Mouse (Mus musculus) induced T-regulatory cell, adult 2 months (primary cell): ENCODE measurements at regions not wholly inside any gene's neighbourhood (a gene's known extent, or its start where the extent isn't known, plus 50 kb on each side); places are given as distances from the start of the nearest gene placed in this dataset.

Source experiments
- DNase-seq: peaks from one replicate; pipeline ENCODE4 v3.0.0-alpha.2; 2012; ENCODE audit warnings: low read depth

- no peak for DNase-seq
Observed at GRCm38 (mm10) chr14:58967163-58967562, 175.5 kb downstream of the 1700129C05Rik start.

GRCm38 (mm10) chr14:58944958-58945357, 197.7 kb downstream of the 1700129C05Rik start:
- no peak for DNase-seq

DNA sequence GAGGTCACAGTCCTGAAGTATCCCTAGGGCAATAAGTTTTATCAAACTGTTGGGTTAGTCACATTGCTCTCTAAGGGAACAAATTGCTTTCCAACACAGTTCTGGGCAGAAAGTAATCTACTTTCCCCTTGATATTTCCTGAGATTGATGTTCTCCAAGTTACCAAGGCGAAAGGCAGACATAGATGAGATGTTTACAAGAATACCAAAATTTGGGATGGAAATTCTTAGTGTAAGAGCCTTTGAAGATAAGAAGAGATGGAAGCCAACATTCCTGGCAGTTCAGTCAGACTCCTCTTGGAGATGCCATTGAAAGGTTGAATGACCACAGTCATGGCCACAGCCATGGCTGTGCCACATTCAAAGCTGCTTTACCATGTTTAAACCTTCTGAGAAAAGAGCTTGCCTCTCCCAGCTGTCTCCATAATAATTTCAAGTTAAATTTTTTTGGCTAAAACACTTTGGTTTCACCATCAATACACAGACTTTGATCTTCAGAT, 199.4 kb downstream of the 1700129C05Rik start:
- no peak for DNase-seq

GRCm38 (mm10) chr14:58939086-58939485, 203.6 kb downstream of the 1700129C05Rik start:
- no peak for DNase-seq

DNA sequence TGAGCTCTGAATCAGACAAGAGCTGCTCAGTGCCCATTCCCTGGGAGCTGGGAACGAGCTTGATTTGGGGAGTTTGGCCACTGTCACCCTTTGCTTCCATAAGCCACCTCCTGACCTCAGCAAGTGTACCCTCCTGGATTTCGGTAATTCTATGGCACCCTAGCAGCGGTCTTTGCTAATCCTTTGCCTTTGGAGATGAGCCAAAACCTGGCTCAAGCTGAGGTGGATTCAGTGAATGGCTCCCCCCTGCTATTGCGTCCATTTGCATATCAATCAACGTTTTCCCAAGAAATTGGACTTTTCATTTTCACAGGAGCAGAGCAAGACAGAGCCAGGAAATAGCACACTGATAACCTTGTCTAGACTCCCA, 204.1 kb downstream of the 1700129C05Rik start:
- no peak for DNase-seq

- peak; percentile 14 for DNase-seq
Observed at GRCm38 (mm10) chr14:58937791-58938600, 204.7 kb downstream of the 1700129C05Rik start.

DNA sequence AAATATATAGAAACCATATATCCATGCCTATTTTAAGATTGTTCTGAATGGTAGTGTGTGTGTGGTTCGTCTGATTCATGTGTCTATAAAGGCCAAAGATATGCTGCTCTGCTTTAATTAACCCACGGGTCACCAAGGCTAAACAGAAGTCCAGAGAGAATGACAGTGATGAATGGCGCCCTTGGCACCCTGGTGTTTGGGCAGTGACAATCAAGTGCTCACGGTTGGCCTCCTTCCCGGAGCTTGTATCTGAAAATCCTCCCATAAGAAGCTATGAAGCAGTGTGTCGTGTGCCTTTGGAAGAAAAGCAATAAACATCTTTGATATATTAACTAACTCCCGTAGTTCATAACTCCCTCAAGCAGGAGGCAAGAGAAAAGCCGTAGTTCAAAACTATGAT, 205.4 kb downstream of the 1700129C05Rik start:
- DNase-seq = no peak

- no peak for DNase-seq
Observed at GRCm38 (mm10) chr14:58936131-58936530, 206.6 kb downstream of the 1700129C05Rik start.

GRCm38 (mm10) chr14:58917853-58918252, 224.8 kb downstream of the 1700129C05Rik start:
- DNase-seq = no peak

- no peak for DNase-seq
Observed at GRCm38 (mm10) chr14:58917228-58917627, 225.5 kb downstream of the 1700129C05Rik start.

GRCm38 (mm10) chr14:58914937-58915336, 227.8 kb downstream of the 1700129C05Rik start:
- no peak for DNase-seq

GRCm38 (mm10) chr14:58910846-58911245, 231.8 kb downstream of the 1700129C05Rik start:
- peak; percentile 2 for DNase-seq

- DNase-seq = no peak
Observed at GRCm38 (mm10) chr14:58907932-58908331, 234.8 kb downstream of the 1700129C05Rik start.

- DNase-seq = no peak
Observed at GRCm38 (mm10) chr14:58907359-58907758, 235.3 kb downstream of the 1700129C05Rik start.

DNA sequence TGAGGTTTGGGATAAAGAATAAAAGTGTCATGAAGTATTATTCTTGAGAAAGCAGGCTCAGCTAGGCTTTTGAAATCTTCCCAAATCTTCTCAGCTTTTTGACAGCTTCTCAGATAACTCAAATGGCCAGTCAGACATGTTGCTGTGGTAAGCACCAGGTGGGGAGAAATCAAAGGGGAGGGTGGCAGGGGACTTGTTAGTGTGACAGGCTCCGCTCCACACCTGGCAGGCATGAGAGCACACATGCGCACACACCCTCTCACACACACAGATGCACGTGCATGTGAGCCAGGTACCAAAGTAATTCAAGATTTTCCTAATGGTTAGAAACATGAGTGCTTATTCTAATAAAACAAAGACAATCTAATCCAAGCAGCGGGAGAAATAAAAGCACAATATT, 236.1 kb downstream of the 1700129C05Rik start:
- no peak for DNase-seq

DNA sequence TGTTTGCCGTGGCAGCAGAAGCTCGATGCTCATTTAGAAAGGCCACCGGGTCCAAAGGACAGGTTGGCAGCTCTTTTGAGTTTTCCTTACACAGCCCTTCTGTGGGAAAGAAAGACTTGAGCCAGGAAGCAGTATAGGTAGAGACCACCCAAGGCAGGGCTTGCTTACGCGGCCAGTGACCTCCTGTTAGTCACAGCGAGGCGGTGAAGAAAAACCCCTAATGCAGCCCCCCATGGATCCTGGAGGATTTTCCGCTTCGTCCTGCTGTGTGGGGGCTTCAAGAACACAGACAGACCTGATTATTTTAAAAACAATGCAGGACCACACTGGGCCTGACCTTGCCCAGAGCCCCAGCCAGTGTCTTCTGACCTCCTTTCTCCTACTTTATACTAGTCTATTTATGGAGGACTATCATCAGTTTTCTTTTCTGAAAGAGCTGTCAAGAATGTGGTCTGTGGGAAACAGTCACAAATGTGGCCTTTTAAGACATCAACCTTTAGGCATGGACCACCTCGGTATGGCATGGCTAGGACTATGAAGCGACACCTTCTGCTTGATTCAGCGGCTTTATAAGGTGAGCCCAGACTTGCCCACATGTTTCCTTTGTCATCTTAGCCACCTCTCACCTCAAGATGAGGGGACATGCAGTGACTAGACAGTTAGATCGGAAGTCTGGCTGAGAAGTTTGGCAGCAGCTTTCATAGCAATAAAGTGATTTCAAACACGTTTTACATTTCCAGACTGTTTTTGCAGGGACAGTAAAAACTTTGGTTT, 274.3 kb downstream of the 1700129C05Rik start:
- no peak for DNase-seq

DNA sequence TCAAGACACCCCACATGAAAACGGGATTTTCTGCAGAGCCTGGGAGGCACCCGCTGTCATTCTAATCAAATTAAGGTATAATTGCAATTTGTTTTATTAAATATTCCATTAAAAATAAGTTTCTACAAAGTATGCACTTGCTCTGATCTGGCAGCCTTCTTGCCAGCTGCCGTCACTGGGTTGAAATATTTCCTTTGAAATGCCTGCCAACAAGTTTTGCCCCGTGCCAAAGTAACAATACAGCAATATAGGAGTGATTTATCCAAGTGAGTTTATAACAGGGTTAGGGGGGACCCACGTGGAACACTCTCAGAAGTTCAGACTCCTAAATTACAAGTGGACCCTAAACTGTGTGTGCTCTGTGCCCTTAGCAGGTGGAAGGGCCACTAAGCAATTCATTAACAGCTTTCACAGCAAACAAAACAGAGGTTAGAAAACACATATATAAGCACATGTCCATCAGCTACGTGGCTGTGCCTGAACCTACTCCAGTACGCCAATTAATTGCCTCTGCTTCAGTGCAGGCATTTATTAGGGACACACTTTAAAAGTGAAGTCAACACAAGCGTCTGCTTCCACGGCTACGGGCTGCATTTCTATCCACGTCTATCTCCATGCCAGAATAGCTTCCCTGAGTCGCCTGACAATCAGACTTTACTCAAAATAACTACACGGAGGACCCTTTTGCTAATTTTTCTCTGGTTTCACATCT, 275.1 kb downstream of the 1700129C05Rik start:
- DNase-seq = no peak

DNA sequence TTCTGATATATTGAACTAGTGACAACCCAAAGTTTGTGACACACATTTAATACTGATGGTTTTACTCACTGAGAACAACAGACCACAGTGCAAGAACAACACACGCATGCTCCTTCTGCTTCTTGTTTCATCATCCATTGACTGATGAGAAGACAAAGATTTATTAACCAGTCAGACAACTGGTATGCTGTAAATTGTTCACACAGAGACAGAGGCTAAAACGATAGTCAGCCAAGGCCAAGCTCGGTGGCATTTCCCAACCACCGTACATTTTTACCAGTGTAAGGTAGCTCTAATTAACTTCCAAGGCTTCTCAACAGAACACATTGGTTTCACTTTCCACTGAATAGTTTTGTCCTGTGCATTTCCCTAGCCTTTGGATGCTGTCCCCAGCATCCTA, 287.8 kb downstream of the 1700129C05Rik start:
- DNase-seq = no peak

- no peak for DNase-seq
Observed at GRCm38 (mm10) chr14:58844565-58844964, 298.1 kb downstream of the 1700129C05Rik start.

GRCm38 (mm10) chr14:58842196-58842886, 300.4 kb downstream of the 1700129C05Rik start:
- no peak for DNase-seq

- no peak for DNase-seq
Observed at GRCm38 (mm10) chr14:58822938-58823337, 319.8 kb downstream of the 1700129C05Rik start.
